Mouse (Mus musculus) ES-Bruce4 (cell line): ENCODE data around the gene Borcs6.

Source experiments
- CTCF ChIP-seq: IDR thresholded peaks from one replicate; pipeline ENCODE4 v1.8.1; 2011; ENCODE audit warnings: low read depth, low read length
- POLR2A ChIP-seq: IDR thresholded peaks from one replicate; pipeline ENCODE4 v1.8.1; 2011; ENCODE audit warnings: low read length; ENCODE audit not compliant: insufficient read depth

DNA sequence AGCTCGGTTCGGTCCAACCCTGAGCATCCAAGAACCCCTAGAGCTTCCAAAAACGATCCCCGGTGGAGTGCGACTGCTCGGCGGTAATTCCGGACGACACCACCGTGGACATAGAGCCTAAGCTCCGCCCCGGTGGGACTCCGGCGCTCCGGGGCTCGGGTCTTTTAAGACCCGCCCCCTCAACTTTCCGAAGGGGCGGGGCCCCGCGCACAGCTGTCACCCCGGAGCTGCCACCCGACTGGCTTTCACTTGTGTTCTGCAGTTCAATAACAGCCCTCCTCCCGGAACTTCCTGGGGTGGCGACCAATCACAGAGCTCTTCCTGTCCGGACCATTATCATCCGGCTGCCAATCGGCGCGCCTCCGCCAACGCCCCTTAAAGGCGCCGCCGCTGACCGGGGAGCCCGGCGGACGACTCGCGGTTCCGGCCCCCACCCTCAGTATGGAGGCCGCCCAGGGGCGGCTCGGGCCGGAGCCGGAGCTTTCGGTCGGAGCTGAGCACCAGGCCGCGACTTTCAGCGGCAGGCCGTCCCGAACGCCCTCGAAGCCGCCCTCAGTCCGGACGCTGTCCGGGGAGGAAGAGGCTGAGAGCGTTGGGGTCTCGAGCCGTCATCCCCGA is at the start of gene Borcs6:
- TF ChIP-seq POLR2A (no peak), CTCF (no peak)
